Mouse (Mus musculus) spleen, adult 2 months (tissue): ENCODE measurements at regions not wholly inside any gene's neighbourhood (a gene's known extent, or its start where the extent isn't known, plus 50 kb on each side); places are given as distances from the start of the nearest gene placed in this dataset.

Experiments
- CTCF ChIP-seq: fragments of 200-500 bp; IDR thresholded peaks from 2 replicates; pipeline ENCODE4 v1.5.1; 2011; ENCODE audit warnings: mild to moderate bottlenecking, inconsistent platforms; ENCODE audit not compliant: insufficient read depth, insufficient read length, insufficient replicate concordance; ENCODE audit errors: extremely low read depth
- POLR2A ChIP-seq: fragments of 200-500 bp; IDR thresholded peaks from 2 replicates; pipeline ENCODE4 v1.6.1; 2011; ENCODE audit warnings: low read depth, low read length, inconsistent platforms

GRCm38 (mm10) chr6:117612421-117612820, 228.6 kb upstream of the Zfp637 start:
- TF ChIP-seq POLR2A: no peak
- no peak for TF ChIP-seq CTCF
